Mouse (Mus musculus) layer of hippocampus, postnatal 36 days (tissue): ENCODE measurements at regions not wholly inside any gene's neighbourhood (a gene's known extent, or its start where the extent isn't known, plus 50 kb on each side); places are given as distances from the start of the nearest gene placed in this dataset.
"Not testable (repeated sequence)": the region's sequence is repeated elsewhere in the genome, so short reads cannot be mapped to it uniquely, and the experiment has no call there.

Experiments used
- DNase-seq, 2 experiments: peaks; one replicate each; pipeline ENCODE4 v3.0.0; 2022

GRCm38 (mm10) chr6:20555320-20555883 is 659.9 kb upstream of the Kcnd2 start:
- no peak for DNase-seq

- no peak for DNase-seq
Measured at GRCm38 (mm10) chr6:20572621-20573020, 642.7 kb upstream of the Kcnd2 start.

- DNase-seq, result no peak
Measured at GRCm38 (mm10) chr6:20574734-20575133, 640.6 kb upstream of the Kcnd2 start.

- no peak for DNase-seq
Measured at GRCm38 (mm10) chr6:20598783-20599182, 616.5 kb upstream of the Kcnd2 start.

- DNase-seq, result peak; percentile 42 to 47
Measured at GRCm38 (mm10) chr6:20604170-20604569, 611.1 kb upstream of the Kcnd2 start.

GRCm38 (mm10) chr6:20620476-20620875 is 594.8 kb upstream of the Kcnd2 start:
- no peak for DNase-seq

- DNase-seq, result no peak
Measured at GRCm38 (mm10) chr6:20626382-20626781, 588.9 kb upstream of the Kcnd2 start.

- DNase-seq, result no peak
Measured at GRCm38 (mm10) chr6:20627071-20627470, 588.2 kb upstream of the Kcnd2 start.

GRCm38 (mm10) chr6:20640301-20640700 is 575.0 kb upstream of the Kcnd2 start:
- DNase-seq, result no peak

- no peak for DNase-seq
Measured at GRCm38 (mm10) chr6:20641375-20641774, 573.9 kb upstream of the Kcnd2 start.

- no peak for DNase-seq
Measured at GRCm38 (mm10) chr6:20641851-20642250, 573.5 kb upstream of the Kcnd2 start.

GRCm38 (mm10) chr6:20657042-20657441 is 558.3 kb upstream of the Kcnd2 start:
- no peak for DNase-seq

- no peak for DNase-seq
Measured at GRCm38 (mm10) chr6:20673219-20673618, 542.1 kb upstream of the Kcnd2 start.

GRCm38 (mm10) chr6:20686447-20687238 is 528.7 kb upstream of the Kcnd2 start:
- not testable (repeated sequence) for DNase-seq

GRCm38 (mm10) chr6:20687239-20687575 is 528.1 kb upstream of the Kcnd2 start:
- not testable (repeated sequence) for DNase-seq

- no peak for DNase-seq
Measured at GRCm38 (mm10) chr6:20725948-20726347, 489.4 kb upstream of the Kcnd2 start.

- DNase-seq, result no peak
Measured at GRCm38 (mm10) chr6:20739095-20739494, 476.2 kb upstream of the Kcnd2 start.

GRCm38 (mm10) chr6:20740406-20740805 is 474.9 kb upstream of the Kcnd2 start:
- DNase-seq, result no peak

- no peak for DNase-seq
Measured at GRCm38 (mm10) chr6:20741240-20741639, 474.1 kb upstream of the Kcnd2 start.

GRCm38 (mm10) chr6:20757240-20757639 is 458.1 kb upstream of the Kcnd2 start:
- DNase-seq, result no peak

GRCm38 (mm10) chr6:20761300-20761699 is 454.0 kb upstream of the Kcnd2 start:
- no peak for DNase-seq

GRCm38 (mm10) chr6:20775872-20776271 is 439.4 kb upstream of the Kcnd2 start:
- DNase-seq, result no peak
